Mouse (Mus musculus) lung, postnatal 4 days (tissue): ENCODE data around the gene Gm8165.
"Not testable (repeated sequence)": the region's sequence is repeated elsewhere in the genome, so short reads cannot be mapped to it uniquely, and the experiment has no call there.

Source experiments
- DNase-seq, 2 experiments: peaks; one replicate each; pipeline ENCODE4 v3.0.0; 2021

The Gm8165 gene

DNA sequence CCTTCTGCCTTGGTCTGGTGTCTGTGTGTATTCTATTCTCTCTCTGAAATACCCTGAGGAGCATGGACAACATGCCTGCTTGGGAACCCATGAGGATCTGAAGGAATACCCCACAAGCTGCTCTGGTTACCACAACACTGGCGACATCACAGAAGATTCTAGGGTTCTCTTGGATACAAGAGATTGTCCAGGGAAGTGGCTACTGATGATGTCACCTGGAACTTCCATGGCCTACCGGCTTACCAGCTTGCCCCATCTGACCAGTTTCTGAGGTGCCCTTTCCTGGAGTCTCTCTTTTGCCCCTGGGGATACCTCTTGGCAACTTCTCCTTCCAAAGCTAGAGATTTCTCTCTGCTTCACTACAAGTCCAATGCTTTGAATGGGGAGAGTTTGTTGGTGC lies at the start of gene Gm8165:
Gm8165 (minus strand) TSS at position 101 of the 400 bp plus-strand sequence.
- DNase-seq = not testable (repeated sequence)

GRCm38 (mm10) chr14:43697621-43698020 lies 20.6 kb upstream of the Gm8165 start, which contains the start of gene Gm7324:
Gene Gm7324 (plus strand): TSS chr14:43697828.
- DNase-seq = not testable (repeated sequence)
